Mouse (Mus musculus) right cerebral cortex, adult 2 months (tissue): ENCODE measurements at regions not wholly inside any gene's neighbourhood (a gene's known extent, or its start where the extent isn't known, plus 50 kb on each side); places are given as distances from the start of the nearest gene placed in this dataset.
A peak's percentile ranks its signal among the peaks of the same experiment; 100 is the strongest.

ENCODE experiments used
- DNase-seq, 2 experiments: peaks; one replicate each; pipeline ENCODE4 v3.0.0; 2021 to 2022; ENCODE audit warnings: low spot score in 2 of 2

DNA sequence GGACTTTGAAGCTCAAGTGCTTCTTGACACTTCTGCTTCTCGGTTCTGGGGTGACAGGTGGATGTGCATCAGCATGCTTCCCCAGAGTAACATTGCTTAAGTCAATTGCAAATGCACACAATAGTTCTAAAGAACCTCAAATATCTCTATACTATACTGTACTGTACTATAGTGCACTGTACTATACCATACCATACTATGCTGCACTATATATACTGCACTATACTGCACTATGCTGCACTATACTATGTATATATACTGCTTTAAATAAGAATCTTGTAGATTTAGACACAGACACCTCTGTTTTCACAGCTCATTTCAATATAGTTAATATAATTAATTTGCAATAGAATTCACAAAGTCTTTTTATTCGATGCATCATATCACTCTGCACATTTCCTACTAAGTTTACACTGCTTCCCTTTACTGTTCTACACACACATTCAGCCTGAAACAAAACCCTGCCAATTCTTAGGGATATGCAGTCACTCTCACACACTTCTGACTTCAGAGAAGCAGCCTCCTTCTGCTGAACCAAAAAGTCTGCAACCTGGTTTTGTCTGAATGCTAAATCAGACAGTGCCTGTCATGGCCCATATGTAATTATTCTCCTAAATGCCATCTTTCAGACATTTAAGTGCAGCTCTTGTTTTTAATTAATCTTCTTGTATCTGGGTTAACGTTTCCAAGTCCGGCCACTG, 570.8 kb upstream of the Map3k7 start:
- DNase-seq: no peak

DNA sequence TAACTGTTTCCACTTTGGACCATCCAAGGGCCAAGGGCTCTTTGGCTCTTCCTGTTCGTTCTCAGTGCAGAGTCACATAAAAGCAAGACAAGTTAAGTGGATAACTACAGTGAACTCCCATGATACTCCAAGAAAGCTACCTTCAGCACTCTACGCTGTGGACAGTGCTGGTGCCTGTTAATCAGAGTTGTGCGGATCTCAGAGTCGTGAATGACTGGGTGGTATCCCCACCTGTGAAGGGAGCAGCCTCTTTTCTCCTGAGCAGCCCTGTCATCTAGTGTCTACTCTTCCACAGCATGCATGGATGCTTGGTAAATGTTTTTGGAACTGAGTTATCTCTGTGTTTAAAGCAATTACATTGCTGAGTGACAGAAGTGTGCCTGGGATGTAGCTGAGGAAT, 568.4 kb upstream of the Map3k7 start:
- DNase-seq: no peak

DNA sequence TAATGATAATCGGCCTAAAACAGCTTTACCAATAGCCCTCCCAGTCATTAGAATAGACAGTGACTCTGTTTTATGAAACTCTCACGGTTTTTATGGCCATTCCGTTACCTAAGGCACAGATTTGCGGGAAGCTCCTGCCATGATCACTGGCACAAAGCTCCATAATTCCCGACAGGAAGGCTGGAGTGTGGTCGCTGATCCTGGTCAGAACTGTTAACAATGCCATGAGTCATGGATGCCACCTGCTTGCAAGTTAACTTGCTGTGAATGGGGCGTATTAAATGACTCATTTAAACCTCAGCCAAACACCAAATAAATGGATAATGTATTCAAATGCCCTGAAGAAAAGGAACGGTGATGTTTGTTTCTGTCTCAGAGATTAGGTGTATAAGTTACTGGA, 559.9 kb upstream of the Map3k7 start:
- no peak for DNase-seq

DNA sequence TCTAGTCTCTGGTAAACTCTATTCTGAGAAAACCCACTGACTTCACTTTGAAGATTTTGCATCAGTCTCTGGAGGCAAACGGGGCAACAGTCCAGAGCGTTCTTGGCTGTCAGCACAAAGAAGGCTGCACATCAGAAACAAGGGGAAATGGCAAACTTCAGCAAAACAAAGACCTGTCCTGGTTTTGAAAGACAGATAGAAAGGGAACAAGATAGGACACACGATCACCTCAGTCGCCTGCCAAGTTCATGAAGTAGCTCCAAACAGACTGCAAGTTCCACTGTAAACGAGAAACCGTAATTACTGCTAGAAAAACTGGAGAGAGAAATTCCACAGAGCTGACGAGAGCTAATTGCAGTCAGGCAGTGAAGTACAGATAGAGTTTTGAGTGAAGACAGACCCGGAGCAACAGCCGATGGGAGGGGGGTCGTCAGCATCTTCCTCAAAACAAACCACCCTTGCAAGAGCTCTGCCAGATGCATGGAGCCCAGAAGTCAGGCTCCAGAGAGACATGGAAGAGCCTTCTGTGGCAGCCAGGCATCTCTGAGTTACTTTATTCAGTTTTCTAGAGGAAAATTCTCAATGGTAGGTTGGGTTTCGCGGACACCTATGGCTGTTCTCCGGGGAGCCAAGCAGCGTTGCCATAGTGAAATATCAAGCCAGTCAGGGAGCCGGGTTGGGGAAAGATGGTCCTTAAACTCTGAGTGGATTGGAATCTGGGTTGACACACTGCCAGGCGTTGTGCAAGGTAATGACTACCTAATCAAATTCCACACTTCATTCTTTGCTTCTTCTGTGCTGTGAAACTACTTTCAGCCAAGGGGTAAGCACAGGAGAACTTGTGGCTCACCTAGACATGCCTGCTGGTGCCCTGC, 558.8 kb upstream of the Map3k7 start:
- DNase-seq: peak in 1 of 2 experiments; percentile 18

DNA sequence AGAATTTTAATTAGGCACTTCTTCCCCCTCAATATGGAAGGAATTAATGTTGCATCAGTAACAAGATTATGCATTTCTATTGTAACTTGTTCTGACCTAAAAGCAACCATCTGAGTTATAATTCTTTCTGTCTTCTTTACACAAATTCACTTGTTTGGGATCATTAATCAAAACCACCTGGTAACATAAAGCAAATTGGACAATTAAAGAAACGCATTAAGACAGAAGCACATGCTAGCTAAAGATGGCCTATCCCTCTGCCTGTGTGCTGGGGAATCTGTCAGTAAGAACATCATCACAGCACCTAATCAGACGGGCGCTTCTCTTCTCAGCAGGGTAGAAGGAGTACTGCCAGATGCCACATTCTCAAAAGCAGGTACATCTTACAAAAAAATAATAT, 553.7 kb upstream of the Map3k7 start:
- DNase-seq: no peak

DNA sequence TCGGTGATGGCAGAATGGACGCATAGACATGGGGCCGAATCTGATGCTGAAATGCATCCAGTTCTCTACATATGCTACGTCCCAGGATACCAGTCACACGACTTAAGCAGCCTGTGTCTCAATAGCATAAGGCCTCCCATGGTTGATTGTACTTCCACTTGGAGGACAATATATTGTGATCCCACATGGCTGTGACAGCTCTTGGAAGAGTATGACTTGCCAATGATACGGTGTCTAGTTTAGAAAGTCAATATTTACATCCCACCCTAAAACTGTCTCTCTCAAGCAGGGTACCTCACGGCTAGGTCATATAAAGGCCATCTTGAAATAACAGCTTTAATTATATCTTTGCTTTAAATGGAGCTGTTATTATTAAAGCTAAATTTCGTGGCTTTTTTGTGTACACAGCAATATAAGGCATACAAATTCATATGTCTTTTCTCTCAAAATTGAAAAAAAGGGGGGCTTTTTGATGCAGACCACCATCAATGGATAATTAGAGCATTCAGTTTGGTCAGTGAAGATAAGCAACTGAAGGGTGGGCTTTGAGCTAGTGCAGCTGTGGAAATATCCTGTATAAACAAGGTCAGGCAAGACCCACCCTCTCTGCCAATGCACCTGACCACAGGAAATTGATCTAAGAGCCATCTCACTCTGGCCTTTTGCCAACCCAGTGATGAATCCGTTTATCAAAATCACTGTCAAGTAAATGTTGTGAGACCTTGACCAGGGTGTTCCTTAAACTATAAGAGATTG, 551.9 kb upstream of the Map3k7 start:
- no peak for DNase-seq

DNA sequence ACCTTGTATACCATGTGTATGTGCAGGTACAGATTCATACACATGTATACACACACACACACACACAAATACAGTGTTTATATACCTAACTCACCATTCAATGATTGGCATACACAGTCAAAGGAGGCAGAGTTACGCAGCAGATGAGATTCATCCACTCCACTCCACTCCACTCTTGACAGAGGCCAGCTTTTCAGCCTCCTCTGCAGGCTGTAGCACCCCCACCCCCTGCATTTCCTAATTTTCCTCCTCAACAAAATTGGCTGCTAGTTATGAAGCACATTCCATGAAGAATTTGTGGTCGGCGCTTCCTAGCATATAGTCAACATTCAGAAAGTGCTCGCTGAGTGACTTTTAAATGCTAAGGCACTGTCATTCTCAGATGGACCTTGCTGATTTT, 546.7 kb upstream of the Map3k7 start:
- DNase-seq: no peak

DNA sequence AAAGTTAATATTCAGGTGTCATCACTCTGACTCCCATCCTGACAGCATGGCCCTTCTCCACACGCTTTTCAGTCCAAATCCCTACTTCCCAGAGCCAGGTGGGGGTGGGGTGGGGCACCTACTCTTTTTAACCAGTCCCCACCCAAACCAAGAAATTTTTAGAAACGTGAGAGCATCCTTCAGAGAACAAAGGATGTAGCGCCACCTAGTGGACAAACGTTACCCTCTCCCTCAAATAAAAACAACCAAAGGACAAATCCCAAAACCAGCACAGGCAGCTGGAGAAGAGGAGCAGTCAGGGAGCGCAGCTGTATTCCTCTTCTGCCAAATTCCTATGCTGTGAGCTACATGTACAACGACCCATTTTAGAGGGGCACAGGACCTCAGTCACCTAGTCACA, 544.7 kb upstream of the Map3k7 start:
- peak; percentile 70 to 74 for DNase-seq

DNA sequence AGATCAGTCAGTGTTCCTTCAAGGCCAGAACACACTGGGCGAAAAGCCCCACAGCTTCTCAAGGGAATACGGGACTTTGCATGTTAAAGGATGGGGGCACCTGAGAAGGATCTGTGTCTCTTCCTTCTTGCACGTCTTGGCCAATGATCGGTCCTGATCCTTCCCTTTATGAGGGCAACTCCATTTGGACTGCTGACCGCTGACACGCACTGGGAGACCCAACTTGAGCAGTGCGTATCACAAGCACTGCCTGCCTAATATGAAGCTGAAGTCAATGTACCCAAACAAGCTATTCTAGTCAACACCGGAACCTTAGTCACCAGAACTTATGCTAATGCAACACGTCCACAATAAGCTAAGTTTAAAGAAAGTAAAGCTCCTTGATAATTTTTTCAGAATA, 543.7 kb upstream of the Map3k7 start:
- DNase-seq: no peak

DNA sequence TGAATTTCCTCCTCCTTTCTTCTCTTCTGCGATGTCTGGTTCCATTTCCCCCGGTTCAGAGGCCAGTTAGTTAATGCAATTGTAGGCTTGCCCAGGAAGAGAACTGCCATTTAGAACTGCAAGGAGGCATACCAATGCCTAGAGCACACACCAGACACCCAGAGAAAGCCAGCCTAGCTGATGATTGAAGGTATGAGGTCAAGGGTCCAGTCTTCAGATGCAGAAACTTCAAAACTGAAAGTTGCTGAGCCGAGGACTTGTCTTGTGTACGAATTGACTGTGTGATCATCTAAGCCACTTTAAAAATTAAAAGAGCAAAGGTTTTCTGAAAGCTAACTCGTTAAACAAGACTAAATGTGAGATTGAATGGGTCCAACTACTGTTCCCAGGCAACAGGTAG, 542.5 kb upstream of the Map3k7 start:
- no peak for DNase-seq

DNA sequence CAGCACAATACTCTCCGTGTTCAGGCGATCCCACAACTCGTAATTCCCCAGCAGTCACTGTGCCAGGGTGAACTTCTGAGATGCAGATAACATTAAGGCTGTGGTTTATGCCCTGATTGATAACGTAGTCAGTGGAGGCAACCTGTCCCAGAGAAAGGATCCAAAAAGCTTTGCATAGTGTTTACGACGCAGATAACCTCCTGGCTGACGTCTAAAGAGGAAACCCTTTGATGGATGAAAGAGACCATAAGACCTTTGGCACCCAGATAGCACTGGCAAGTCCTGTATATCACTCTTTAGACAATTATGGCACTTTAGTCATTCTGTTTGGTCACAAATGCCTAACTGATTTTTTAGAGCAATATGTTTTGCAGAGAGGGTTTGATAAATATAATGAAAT, 538.8 kb upstream of the Map3k7 start:
- no peak for DNase-seq

DNA sequence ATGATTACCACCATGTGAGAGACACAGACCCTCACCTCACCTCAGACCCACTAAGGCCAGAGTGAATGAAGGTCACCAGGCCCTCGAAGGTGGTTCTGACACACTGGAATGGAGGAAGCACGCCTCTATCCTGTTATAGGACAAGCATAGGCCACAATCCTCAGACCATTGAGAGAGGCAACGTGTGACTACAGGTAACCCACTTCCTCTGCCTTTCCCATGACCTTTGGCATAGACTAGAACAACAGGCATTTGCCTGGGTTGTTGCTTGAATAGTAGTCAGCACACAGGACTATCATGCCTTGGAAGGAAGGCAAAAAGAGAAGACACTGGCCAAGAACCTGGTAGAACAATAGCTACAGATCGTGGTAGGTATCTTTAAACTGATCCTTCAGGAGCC, 538.2 kb upstream of the Map3k7 start:
- no peak for DNase-seq

DNA sequence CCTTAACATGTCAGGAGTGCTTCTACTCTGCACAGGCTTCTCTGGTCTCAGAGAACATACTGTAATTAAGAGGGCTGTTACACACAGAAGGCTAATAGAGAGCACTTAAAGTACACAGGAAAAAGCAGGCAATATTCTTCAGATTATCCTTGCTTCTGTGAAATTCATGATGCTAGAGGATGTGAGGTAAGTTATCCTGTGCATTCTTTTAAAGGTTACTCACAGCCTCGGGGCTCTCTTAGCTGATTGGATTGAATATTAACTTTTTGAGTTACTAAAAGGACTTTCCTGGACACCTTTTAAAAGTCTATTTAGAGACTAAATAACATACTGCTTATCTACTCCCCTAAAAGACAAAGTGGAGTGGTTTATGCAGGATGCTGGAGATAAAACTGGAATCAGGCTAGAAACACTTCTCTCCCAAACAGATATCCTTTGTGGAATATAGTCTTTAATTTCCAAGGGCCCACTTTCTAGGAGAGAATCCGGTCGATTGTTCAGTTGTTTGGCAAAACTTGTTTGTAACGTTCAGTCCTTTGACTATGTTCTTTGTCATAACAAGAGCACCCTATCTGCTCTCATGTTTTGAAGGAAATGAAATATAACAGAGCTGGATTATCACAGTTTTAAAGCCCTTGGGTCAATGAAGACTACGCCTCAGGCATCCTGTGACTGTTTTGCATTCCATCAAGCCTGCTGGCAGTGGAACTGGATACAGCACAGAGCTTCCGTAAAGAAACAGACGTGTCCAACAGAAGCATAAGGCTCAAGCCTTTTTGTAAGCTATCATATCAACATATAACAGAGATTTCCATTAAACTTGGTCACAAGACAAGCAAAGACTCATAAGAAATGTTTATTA, 537.5 kb upstream of the Map3k7 start:
- no peak for DNase-seq

DNA sequence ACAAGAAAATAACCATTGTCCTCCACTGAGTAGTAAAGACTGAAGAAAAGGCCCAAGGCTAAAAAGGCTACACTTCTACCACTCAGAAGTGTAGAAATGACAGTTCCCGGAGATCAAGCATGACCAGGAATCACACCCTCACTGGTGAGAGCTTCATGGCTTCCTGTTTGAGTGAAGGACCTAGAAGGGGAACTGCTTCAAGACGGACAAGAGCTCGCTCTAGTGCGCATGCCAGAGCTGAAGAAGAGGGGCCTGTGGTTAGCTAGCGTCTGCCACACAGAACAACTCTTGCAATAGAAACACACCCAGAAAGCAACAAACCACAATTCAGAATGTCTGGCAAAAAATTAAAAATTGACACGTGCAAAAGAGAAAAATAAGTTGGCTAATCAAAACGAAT, 530.0 kb upstream of the Map3k7 start:
- DNase-seq: no peak

DNA sequence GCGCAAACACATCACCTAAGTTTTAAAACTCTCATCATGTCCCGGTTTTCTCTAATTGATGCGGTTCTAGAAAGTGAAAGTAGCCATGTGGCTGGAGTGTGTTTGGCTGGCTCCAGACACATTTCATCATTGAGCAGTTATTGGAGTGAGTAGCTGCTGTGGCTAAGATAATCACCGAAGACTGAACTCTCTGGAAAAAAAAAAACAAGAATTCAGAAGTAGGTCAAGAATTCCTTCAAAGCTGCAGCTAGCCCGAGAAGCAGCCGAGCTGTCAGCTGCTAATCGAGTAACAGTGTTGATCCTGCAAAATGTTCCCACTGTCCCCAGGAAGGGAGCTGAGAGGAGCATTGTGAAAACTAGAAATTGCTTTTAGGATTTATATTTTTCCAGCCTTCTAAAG, 509.0 kb upstream of the Map3k7 start:
- DNase-seq: peak in 1 of 2 experiments; percentile 9

DNA sequence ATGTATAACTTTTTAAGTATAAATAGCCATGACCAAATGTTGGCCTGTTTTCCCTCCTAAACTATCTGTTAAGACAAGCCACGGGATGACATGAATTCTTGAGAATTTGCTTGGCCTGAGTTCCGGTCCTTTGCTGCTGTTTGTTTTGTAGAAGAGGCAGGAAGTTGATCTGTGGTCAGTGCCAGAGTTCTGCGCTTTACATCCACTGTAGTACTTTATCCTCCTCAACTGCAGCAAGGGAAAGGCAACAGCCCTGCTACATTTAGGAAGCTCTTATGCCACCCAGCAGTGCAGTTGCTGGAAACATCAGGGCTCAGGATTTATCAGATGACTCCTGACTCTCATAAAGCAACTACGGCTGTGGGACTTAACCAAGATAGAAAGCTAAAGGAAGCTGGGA, 508.4 kb upstream of the Map3k7 start:
- DNase-seq: no peak

DNA sequence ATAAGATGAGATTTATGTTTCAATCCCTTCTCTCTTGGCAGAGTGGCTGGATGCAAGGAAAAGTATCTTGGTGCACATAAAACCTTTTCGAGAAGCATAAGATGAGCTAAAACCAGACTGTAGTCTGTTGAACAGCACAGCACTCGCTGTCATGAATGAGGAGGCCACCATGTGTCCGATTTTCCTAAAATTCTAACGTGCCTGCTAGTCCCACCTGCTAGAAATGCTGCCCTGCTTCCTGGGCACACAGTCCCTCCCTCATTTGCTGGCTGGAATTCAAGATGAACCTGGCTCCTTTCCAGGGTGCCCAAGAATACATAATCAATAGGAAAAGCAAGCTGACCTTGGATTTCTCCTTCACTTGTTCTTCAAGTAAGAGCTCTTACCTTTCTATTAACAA, 501.4 kb upstream of the Map3k7 start:
- peak in 1 of 2 experiments; percentile 17 for DNase-seq

DNA sequence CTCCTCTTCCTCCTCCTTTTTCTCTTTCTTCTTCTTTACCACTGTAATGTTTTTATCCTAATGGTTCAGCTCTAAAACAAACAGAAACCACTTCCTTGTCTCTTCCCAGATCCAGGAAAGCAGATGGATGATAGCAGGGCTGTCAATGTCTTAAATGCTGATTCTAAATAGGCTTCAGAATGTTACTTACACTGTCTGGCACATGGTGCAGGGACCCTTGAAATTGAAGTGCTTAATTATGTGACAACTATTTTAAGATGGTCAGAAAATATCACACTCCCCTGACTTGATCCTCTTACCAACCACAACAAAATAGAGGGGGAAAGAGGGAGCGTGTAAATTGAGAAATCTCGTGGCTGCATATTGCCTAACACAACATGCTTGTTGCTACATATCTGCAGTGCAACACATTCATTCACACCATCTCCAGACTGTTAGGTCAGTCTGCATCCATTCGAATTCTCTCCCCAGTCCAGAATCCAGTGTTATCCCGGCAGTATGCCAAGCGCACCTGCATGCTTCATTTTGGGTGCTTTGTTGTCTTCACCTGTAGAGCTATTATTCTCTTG, 500.7 kb upstream of the Map3k7 start:
- no peak for DNase-seq

DNA sequence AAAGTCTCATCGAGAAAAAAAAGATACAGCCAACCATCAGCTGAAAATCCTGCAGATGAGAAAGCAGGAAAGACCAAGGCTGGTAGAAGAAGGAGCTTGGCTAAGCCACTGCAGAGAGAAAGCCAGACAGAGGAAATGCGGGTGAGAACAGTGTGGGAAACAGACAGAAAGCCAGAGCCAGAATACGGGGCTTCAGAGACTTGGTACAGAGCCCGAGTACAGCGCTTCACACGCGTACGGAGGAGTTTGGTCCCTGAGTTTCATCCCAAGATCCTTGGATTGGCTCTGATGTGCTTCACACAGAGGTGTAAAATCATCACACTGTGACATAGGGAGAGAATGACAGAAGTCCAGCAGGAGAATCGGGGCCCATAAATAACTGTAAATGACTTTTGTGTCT, 495.6 kb upstream of the Map3k7 start:
- no peak for DNase-seq

DNA sequence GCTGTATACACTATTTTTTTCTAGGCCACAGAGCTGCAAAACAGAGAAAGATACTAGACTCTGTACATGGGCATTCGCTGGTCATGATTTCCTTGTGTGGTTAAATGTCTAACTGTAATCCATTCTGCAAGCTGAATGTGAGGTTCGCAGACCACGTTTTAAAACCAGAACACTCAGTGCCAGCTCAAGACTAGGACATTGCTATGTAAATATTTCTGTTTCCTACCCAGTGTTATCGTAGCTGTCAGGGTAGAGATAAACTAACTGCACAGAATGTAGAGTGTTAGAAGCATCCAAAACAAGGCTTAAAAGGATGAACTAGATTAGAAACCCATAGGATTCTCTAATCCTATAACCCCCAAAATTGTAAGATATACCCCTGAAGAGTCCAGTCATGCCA, 494.1 kb upstream of the Map3k7 start:
- DNase-seq: no peak

DNA sequence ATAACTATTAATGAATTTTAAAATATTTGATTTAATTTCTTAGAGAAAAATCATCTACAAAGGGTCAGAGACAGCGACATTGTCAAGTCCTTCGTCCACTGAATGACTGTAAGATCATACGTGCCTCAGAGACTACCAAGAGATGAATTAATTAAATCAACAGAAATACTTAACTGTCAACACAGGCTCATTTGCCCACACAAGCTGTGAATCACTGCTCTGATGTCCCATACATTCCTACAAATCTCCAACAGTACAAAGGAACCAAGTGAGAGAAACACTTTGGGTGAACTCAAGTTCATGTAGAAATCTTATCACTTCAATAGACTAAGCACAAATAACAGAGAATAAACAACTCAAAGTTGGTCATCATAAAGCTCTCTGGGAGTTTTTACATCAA, 471.4 kb upstream of the Map3k7 start:
- DNase-seq: no peak
